Mouse (Mus musculus): ENCODE results near the gene Ankdd1a. TPM values are rescaled to one million over a fixed set of nuclear protein-coding genes. Genes with fewer than 3 reads are reported as not detected.

The Ankdd1a gene
- total RNA-seq, 1 experiment from 2014 or later: 0.93 TPM

- ATAC-seq (ENCODE audit: extremely low read depth, insufficient number of reproducible peaks, low FRiP score, poor library complexity, severe bottlenecking): no peak
Observed at GRCm38 (mm10) chr9:65547111-65547510, 27.1 kb upstream of the Ankdd1a start.

- ATAC-seq (ENCODE audit: extremely low read depth, insufficient number of reproducible peaks, low FRiP score, poor library complexity, severe bottlenecking): no peak
Observed at GRCm38 (mm10) chr9:65546413-65546695, 26.4 kb upstream of the Ankdd1a start.

GRCm38 (mm10) chr9:65545635-65546412 is 25.8 kb upstream of the Ankdd1a start:
- ATAC-seq (ENCODE audit: extremely low read depth, insufficient number of reproducible peaks, low FRiP score, poor library complexity, severe bottlenecking): peak; percentile 69

GRCm38 (mm10) chr9:65542111-65542524 is 22.1 kb upstream of the Ankdd1a start:
- ATAC-seq (ENCODE audit: extremely low read depth, insufficient number of reproducible peaks, low FRiP score, poor library complexity, severe bottlenecking): peak; percentile 36

GRCm38 (mm10) chr9:65541126-65542068 is 21.4 kb upstream of the Ankdd1a start:
- ATAC-seq (ENCODE audit: extremely low read depth, insufficient number of reproducible peaks, low FRiP score, poor library complexity, severe bottlenecking): peak; percentile 82

GRCm38 (mm10) chr9:65539697-65540096 is 19.7 kb upstream of the Ankdd1a start:
- ATAC-seq (ENCODE audit: extremely low read depth, insufficient number of reproducible peaks, low FRiP score, poor library complexity, severe bottlenecking): no peak

GRCm38 (mm10) chr9:65537901-65538630 is 18.1 kb upstream of the Ankdd1a start:
- ATAC-seq (ENCODE audit: extremely low read depth, insufficient number of reproducible peaks, low FRiP score, poor library complexity, severe bottlenecking): no peak

- ATAC-seq (ENCODE audit: extremely low read depth, insufficient number of reproducible peaks, low FRiP score, poor library complexity, severe bottlenecking): no peak
Observed at GRCm38 (mm10) chr9:65536491-65536890, 16.5 kb upstream of the Ankdd1a start.

- 0 out of 2 replicates have a peak, but pooled peaks have one; percentile 9 for ATAC-seq (ENCODE audit: extremely low read depth, insufficient number of reproducible peaks, low FRiP score, poor library complexity, severe bottlenecking)
Observed at GRCm38 (mm10) chr9:65535789-65536469, 15.9 kb upstream of the Ankdd1a start.

GRCm38 (mm10) chr9:65535191-65535722 is 15.3 kb upstream of the Ankdd1a start:
- ATAC-seq (ENCODE audit: extremely low read depth, insufficient number of reproducible peaks, low FRiP score, poor library complexity, severe bottlenecking): peak; percentile 89

GRCm38 (mm10) chr9:65534111-65534510 is 14.1 kb upstream of the Ankdd1a start:
- ATAC-seq (ENCODE audit: extremely low read depth, insufficient number of reproducible peaks, low FRiP score, poor library complexity, severe bottlenecking): no peak

- no peak for ATAC-seq (ENCODE audit: extremely low read depth, insufficient number of reproducible peaks, low FRiP score, poor library complexity, severe bottlenecking)
Observed at GRCm38 (mm10) chr9:65532986-65533385, 13.0 kb upstream of the Ankdd1a start.

- ATAC-seq (ENCODE audit: extremely low read depth, insufficient number of reproducible peaks, low FRiP score, poor library complexity, severe bottlenecking): no peak
Observed at GRCm38 (mm10) chr9:65531283-65531682, 11.3 kb upstream of the Ankdd1a start.

- no peak for ATAC-seq (ENCODE audit: extremely low read depth, insufficient number of reproducible peaks, low FRiP score, poor library complexity, severe bottlenecking)
Observed at GRCm38 (mm10) chr9:65529659-65530058, 9.7 kb upstream of the Ankdd1a start.

GRCm38 (mm10) chr9:65528417-65529038 is 8.5 kb upstream of the Ankdd1a start:
- no peak for ATAC-seq (ENCODE audit: extremely low read depth, insufficient number of reproducible peaks, low FRiP score, poor library complexity, severe bottlenecking)

GRCm38 (mm10) chr9:65525445-65526195 is 5.6 kb upstream of the Ankdd1a start:
- no peak for ATAC-seq (ENCODE audit: extremely low read depth, insufficient number of reproducible peaks, low FRiP score, poor library complexity, severe bottlenecking)

- peak; percentile 98 for ATAC-seq (ENCODE audit: extremely low read depth, insufficient number of reproducible peaks, low FRiP score, poor library complexity, severe bottlenecking)
Observed at GRCm38 (mm10) chr9:65523611-65524364, 3.8 kb upstream of the Ankdd1a start.
